12 mouse cellular contexts compared by ENCODE assay signal in genomic region chr10:77467407-77467806, GRCm38 (mm10).
"Had no signal": no experiment of that assay in that cellular context is flagged by ENCODE, and none has a peak within 500 bp of the region (broad histone marks: within the 10 kb centered on the region; RNA-seq: fewer than 3 reads in every experiment).

No protein-coding gene starts in this region.

- H3K4me1 ChIP-seq: liver, embryonic 15.5 days; midbrain, embryonic 13.5 days had no signal

- H3K36me3 ChIP-seq: limb, embryonic 10.5 days; liver, embryonic 15.5 days; midbrain, embryonic 13.5 days; stomach, embryonic 15.5 days had no signal

- H3K4me3 ChIP-seq: limb, embryonic 10.5 days; liver, embryonic 15.5 days; midbrain, embryonic 13.5 days; stomach, embryonic 15.5 days had no signal

- DNase-seq: kidney, adult 8-10 months; kidney, postnatal 25 days; lung, adult 2 months; lung, postnatal 36 days; thymus, adult 2 months; thymus, postnatal 36 days had no signal

- H3K4me2 ChIP-seq: liver, embryonic 11.5 days; liver, embryonic 15.5 days; midbrain, embryonic 13.5 days; stomach, embryonic 15.5 days had no signal

- ATAC-seq: lung, postnatal 0 days; midbrain, embryonic 13.5 days had no signal

- H3K9me3 ChIP-seq: limb, embryonic 10.5 days; liver, embryonic 15.5 days; midbrain, embryonic 13.5 days; stomach, embryonic 15.5 days had no signal

- H3K27me3 ChIP-seq: liver, embryonic 15.5 days; midbrain, embryonic 13.5 days; stomach, embryonic 15.5 days had no signal

- H3K27ac ChIP-seq: limb, embryonic 10.5 days; liver, embryonic 15.5 days; midbrain, embryonic 13.5 days; stomach, embryonic 15.5 days had no signal

- H3K9ac ChIP-seq: liver, embryonic 15.5 days; midbrain, embryonic 13.5 days; stomach, embryonic 15.5 days had no signal
